Mouse (Mus musculus) liver, adult 2 months (tissue): ENCODE measurements around the gene Gm33543.

Experiments used
- CTCF ChIP-seq: fragments of 200-500 bp; IDR thresholded peaks from 2 replicates; pipeline ENCODE4 v1.5.1; 2011; ENCODE audit warnings: low read depth, low read length, control low read depth
- POLR2A ChIP-seq: fragments of 200-500 bp; IDR thresholded peaks from 2 replicates; pipeline ENCODE4 v1.6.1; 2011; ENCODE audit warnings: low read length, control low read depth; ENCODE audit not compliant: insufficient read depth; ENCODE audit errors: extremely low read depth

DNA sequence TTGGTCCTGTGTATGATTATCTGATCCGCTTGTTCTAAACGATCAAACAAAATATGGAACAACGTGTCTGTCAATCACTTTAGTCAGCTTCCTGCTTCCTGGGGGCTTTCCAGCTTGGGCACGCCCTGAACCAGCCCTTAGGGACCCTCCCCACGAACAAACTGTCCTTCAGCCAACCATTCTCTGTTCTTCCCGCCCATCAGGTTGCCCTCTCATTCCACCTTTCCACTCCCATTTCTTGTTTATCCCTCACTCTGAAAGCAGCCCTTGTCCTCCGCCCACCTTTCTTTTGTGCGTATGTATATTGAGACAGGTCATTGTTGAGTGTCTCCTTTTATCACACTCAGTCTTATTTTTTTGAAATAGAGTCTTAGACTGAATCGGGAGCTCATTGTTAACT lies 49.4 kb upstream of the Gm33543 start:
- no peak for TF ChIP-seq CTCF
- TF ChIP-seq POLR2A = no peak
